Mouse (Mus musculus): ENCODE measurements around the gene Prph2. TPM values are rescaled to one million over a fixed set of nuclear protein-coding genes. Genes with fewer than 3 reads are reported as not detected.

Prph2 gene
- polyA plus RNA-seq, 1 experiment, result not detected

DNA sequence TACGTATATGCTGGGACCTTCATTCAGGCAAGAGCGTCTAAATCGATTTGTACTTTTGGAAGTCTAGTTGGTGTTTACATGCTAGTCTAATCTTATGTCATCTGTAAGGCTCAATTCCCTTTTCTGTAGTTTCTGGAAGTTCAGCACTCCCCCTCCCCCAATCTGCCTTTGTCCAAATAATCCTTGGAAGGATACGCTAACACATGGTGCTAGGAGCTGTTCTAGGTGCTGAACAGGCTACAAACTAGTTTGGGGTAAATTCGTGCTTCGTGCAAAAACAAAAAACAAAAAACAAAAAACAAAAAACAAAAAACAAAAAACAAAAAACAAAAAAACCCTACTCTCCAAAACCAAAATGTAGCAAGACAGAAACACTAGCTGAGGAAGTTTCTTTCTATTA, 10.6 kb downstream of the Prph2 start:
- Histone ChIP-seq H3K27ac (ENCODE audit: insufficient read depth, low read depth, low read length) (no peak overlapping the region), H3K4me3 (ENCODE audit: insufficient read depth, low read length) (no peak overlapping the region), H3K4me1 (ENCODE audit: control insufficient read depth, insufficient read depth, low read length) (peaks cover 4% of the 10 kb centered on the region)
- TF ChIP-seq CTCF (IDR thresholded peaks at IDR 0.05; ENCODE audit: low read depth, low read length) (no peak), POLR2A (IDR thresholded peaks at IDR 0.05; ENCODE audit: borderline replicate concordance, low read depth, low read length) (no peak)

DNA sequence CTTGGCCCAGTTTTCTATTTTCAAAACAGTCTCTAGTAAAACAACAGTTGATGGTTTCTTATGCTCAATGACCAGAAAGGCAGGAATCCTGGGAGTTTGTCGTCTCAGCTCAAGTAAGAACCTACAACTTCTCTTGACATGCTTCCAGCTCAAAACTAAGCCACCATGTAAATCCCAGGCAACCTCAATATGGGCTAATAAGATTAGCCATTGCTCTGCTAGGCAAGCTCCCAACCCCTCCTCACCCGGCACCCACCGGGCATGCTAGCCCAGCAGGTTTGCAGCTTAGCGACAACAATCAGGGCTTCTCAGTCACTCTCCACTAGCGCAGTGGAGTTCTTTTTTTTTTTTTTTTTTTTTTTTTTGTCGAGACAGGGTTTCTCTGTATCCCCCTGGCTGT, 15.9 kb downstream of the Prph2 start:
- Histone ChIP-seq H3K4me1 (ENCODE audit: control insufficient read depth, insufficient read depth, low read length) (no peaks in the 10 kb centered on the region), H3K27ac (ENCODE audit: insufficient read depth, low read depth, low read length) (no peak overlapping the region), H3K4me3 (ENCODE audit: insufficient read depth, low read length) (no peak overlapping the region)
- no peak for TF ChIP-seq CTCF (IDR thresholded peaks at IDR 0.05; ENCODE audit: low read depth, low read length)
- no peak for TF ChIP-seq POLR2A (IDR thresholded peaks at IDR 0.05; ENCODE audit: borderline replicate concordance, low read depth, low read length)

DNA sequence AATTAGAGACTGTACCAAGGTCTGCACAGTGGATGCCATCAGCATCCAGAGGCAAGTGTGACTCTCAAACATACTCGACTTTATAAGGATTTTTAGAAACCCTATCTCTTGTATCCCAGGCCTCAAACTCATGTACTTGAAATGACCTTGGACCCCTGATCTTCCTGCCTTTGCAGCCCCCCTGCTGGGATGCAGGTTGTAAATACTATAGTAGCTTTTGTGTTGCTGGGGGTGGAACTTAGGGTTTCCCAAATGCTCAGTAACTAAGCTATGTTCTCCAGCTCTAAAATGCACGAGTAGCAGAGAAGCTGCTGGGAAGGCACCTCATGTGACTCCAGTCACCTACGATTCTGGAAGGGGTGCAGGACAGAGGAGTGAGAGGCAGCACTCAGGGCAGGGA, 16.7 kb downstream of the Prph2 start:
- no peak overlapping the region for H3K4me3 ChIP-seq (ENCODE audit: insufficient read depth, low read length)
- no peaks in the 10 kb centered on the region for H3K4me1 ChIP-seq (ENCODE audit: control insufficient read depth, insufficient read depth, low read length)
- H3K27ac ChIP-seq (ENCODE audit: insufficient read depth, low read depth, low read length), result no peak overlapping the region
- TF ChIP-seq POLR2A (IDR thresholded peaks at IDR 0.05; ENCODE audit: borderline replicate concordance, low read depth, low read length) (no peak), CTCF (IDR thresholded peaks at IDR 0.05; ENCODE audit: low read depth, low read length) (no peak)

DNA sequence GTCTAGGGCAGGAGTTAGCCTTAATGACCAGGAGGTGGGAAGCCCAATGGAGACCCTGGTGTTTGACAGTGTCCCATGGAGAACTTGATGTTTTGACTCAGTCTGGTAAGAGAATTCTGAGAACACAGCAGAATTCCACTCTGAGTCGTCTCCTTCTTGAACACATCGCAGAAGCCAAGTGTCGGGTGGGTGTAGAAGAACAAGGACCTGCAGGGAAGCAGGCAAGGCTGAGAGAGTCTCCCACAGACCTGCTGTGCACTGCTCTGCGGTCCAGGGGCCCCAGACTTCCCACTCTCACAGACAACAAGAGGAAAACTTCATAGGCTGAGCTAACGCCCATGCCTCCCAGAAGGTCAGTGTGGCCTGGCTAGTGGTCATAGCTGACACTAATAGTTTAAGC, 17.5 kb downstream of the Prph2 start:
- TF ChIP-seq POLR2A (IDR thresholded peaks at IDR 0.05; ENCODE audit: borderline replicate concordance, low read depth, low read length) (no peak), CTCF (IDR thresholded peaks at IDR 0.05; ENCODE audit: low read depth, low read length) (no peak)
- Histone ChIP-seq H3K4me1 (ENCODE audit: control insufficient read depth, insufficient read depth, low read length) (peaks cover 7% of the 10 kb centered on the region), H3K4me3 (ENCODE audit: insufficient read depth, low read length) (no peak overlapping the region), H3K27ac (ENCODE audit: insufficient read depth, low read depth, low read length) (no peak overlapping the region)

DNA sequence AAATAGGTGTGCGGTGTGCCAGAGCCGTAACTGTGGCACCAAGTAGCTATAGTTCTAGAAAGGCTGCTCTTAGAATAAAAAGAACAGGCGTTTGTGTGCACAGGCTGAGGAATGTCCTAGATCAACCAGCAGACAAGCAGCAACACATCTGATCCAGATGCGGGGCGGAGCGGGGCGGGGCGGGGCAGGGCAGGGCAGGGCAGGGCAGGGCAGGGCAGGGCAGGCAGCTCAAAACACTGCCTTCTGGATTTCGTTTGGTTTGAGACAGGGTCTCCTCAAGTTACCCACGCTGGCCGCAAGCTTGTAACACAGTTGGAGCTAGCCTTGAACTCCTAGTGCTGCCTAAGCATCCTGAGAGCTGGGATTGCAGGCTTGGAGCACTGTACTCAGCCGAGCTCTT, 19.0 kb downstream of the Prph2 start:
- Histone ChIP-seq H3K27ac (ENCODE audit: insufficient read depth, low read depth, low read length) (no peak overlapping the region), H3K4me1 (ENCODE audit: control insufficient read depth, insufficient read depth, low read length) (peaks cover 15% of the 10 kb centered on the region), H3K4me3 (ENCODE audit: insufficient read depth, low read length) (no peak overlapping the region)
- TF ChIP-seq CTCF (IDR thresholded peaks at IDR 0.05; ENCODE audit: low read depth, low read length) (no peak), POLR2A (IDR thresholded peaks at IDR 0.05; ENCODE audit: borderline replicate concordance, low read depth, low read length) (no peak)

DNA sequence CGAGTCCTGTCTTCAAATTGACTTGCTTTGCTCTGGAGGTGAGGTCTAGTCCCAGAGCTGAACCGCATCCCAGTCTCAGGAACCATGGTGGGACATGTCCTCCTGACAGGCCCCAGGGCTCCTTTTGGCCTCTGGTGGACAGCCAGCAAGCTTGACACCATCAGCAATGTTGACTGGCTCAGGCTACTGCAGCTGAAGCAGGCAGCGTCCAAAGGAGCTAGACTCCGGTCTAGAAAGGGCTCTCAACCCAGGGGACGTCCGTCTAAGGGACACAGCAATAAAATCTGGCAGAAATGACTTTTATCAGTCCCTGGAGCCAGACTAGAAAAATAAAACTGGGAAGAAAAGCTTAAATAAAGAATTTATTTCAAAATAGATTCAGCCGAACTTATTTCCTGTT, 19.6 kb downstream of the Prph2 start:
- TF ChIP-seq POLR2A (IDR thresholded peaks at IDR 0.05; ENCODE audit: borderline replicate concordance, low read depth, low read length) (no peak), CTCF (IDR thresholded peaks at IDR 0.05; ENCODE audit: low read depth, low read length) (no peak)
- Histone ChIP-seq H3K4me3 (ENCODE audit: insufficient read depth, low read length) (no peak overlapping the region), H3K27ac (ENCODE audit: insufficient read depth, low read depth, low read length) (no peak overlapping the region)

DNA sequence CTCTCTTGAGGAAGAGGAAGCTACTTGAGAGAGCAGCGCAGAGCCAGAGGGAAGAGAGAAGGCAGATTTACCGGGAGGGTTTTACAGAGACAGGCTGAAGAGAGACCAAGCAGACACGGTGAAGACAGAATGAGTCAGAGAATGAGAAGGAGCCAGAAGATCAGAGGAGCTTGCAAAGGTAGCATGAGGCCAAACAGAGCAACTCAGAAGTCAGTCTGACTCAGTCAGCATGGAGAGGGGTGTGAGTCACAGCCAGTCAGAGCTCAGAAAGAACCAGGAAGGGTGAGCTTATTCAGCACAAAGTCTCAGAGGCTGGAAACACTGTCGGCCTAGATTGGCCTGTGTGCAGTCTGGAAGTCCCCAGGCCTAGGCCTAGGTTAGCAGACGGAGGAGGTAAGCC, 22.7 kb downstream of the Prph2 start:
- TF ChIP-seq CTCF (IDR thresholded peaks at IDR 0.05; ENCODE audit: low read depth, low read length) (no peak), POLR2A (IDR thresholded peaks at IDR 0.05; ENCODE audit: borderline replicate concordance, low read depth, low read length) (no peak)
- peaks cover 15% of the 10 kb centered on the region for H3K4me1 ChIP-seq (ENCODE audit: control insufficient read depth, insufficient read depth, low read length)
- H3K4me3 ChIP-seq (ENCODE audit: insufficient read depth, low read length), result peak overlapping the region; percentile 58
- peak overlapping the region; percentile 94 for H3K27ac ChIP-seq (ENCODE audit: insufficient read depth, low read depth, low read length)

More for the DNA sequence above, 19.6 kb downstream of the Prph2 start:
- peaks cover 15% of the 10 kb centered on the region for H3K4me1 ChIP-seq (ENCODE audit: control insufficient read depth, insufficient read depth, low read length)

DNA sequence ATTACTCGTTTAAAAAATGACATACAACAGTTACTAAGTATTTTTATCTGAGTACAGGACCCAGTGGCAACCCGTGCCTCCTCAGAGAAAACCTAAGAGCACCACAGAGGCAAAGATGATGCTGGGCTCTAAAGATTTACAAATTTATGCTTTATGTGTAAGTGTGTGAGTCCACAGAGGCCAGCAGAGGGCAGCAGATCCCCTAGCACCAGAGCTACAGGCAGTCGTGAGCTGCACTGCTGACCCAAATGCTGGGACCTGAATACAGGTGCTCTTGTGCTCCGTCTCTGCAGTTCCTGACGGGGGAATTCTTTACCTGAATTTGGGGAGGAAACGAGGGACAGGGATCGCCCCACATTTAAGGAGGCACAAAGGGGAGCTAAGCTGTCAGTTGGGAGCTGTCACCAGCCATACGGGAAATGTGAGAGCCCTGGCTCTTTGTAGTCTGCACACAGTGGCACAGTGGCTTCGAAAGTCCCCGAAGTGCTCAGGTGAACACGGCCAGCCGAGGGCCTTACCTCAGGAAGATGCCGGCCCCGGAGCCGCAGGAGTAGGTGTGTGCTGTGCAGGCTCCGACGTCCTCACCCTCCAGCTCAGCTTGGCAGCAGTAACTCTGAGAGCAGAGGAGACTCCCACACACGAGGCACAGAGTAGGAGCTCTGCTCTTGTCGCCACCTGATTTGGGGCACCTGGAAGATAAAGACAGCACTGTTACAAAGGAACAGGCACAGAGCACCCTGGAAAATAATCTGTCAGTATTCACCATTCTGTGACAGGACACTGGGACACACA, 23.5 kb downstream of the Prph2 start:
- H3K4me1 ChIP-seq (ENCODE audit: control insufficient read depth, insufficient read depth, low read length), result peaks cover 15% of the 10 kb centered on the region
- H3K4me3 ChIP-seq (ENCODE audit: insufficient read depth, low read length), result peak overlapping the region; percentile 58; the same call in 1 of the 2 replicates
- TF ChIP-seq CTCF (IDR thresholded peaks at IDR 0.05; ENCODE audit: low read depth, low read length) (peak; percentile 45), POLR2A (IDR thresholded peaks at IDR 0.05; ENCODE audit: borderline replicate concordance, low read depth, low read length) (no peak)
- H3K27ac ChIP-seq (ENCODE audit: insufficient read depth, low read depth, low read length), result peak overlapping the region; percentile 94

DNA sequence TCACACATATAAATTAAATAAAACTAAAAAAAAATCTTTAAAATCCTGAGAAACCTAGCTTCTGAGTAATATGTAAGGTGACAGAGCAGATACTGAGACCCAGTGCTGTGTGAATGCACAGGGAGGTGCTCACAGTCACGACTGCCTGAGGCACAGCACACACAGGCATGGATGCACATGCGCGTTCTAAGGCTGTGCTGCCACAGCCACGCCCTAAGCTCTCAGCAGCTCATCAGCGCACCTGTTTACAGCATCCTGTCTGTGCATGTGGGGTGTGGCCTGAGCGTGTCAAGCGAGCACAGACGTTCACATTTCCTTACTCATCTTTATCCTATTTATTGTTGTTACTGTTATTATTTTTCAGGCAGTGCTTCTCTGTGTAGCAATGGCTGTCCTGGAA, 30.2 kb downstream of the Prph2 start:
- TF ChIP-seq POLR2A (IDR thresholded peaks at IDR 0.05; ENCODE audit: borderline replicate concordance, low read depth, low read length) (no peak), CTCF (IDR thresholded peaks at IDR 0.05; ENCODE audit: low read depth, low read length) (no peak)
- no peak overlapping the region for H3K4me3 ChIP-seq (ENCODE audit: insufficient read depth, low read length)

DNA sequence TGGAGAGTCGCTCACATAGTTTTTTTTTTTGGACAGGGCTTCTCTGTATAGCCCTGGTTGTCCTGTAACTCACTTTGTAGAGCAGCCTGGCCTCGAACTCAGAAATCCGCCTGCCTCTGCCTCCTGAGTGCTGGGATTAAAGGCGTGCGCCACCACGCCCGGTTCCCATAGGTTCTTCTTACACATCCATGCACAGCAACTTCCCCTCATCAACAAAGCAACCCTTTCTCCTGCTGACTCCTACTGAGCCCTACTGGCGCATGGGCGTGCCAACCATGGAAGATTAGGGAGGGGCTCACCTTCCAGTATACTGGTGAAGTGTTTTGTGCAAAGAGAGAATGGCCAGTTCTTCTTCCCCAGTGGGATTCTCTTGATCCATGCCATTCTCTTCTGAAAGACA, 32.2 kb downstream of the Prph2 start:
- TF ChIP-seq POLR2A (IDR thresholded peaks at IDR 0.05; ENCODE audit: borderline replicate concordance, low read depth, low read length), result no peak
- no peak for TF ChIP-seq CTCF (IDR thresholded peaks at IDR 0.05; ENCODE audit: low read depth, low read length)
- Histone ChIP-seq H3K27ac (ENCODE audit: insufficient read depth, low read depth, low read length) (no peak overlapping the region), H3K4me3 (ENCODE audit: insufficient read depth, low read length) (no peak overlapping the region), H3K4me1 (ENCODE audit: control insufficient read depth, insufficient read depth, low read length) (no peaks in the 10 kb centered on the region)

More for the DNA sequence above, 30.2 kb downstream of the Prph2 start:
- no peak overlapping the region for H3K27ac ChIP-seq (ENCODE audit: insufficient read depth, low read depth, low read length)
- no peaks in the 10 kb centered on the region for H3K4me1 ChIP-seq (ENCODE audit: control insufficient read depth, insufficient read depth, low read length)

Measured in bone marrow macrophage, adult 2 months (primary cell).